Mouse (Mus musculus) myocyte (in vitro differentiated cells): ENCODE data around the gene Ppp1r14b.
A peak's percentile ranks its signal among the peaks of the same experiment; 100 is the strongest.

Source experiments
- E2F4 ChIP-seq: IDR thresholded peaks from one replicate; pipeline ENCODE4 v1.6.1; 2011; ENCODE audit warnings: mild to moderate bottlenecking, control low read depth, moderate library complexity; ENCODE audit not compliant: insufficient read depth
- MYOD1 ChIP-seq, 3 experiments: IDR thresholded peaks; one replicate each; pipeline ENCODE4 v1.6.1; 2011; ENCODE audit warnings: control low read depth in 2 of 3, low read depth in 2 of 3, mild to moderate bottlenecking in 2 of 3, moderate library complexity in 1 of 3; ENCODE audit not compliant: insufficient read length in 2 of 3, control insufficient read depth in 1 of 3
- POLR2A ChIP-seq: IDR thresholded peaks from one replicate; pipeline ENCODE4 v1.6.1; 2011; ENCODE audit warnings: low read depth, mild to moderate bottlenecking, control low read depth, moderate library complexity; ENCODE audit not compliant: insufficient read length
- TCF3 ChIP-seq: IDR thresholded peaks from one replicate; pipeline ENCODE4 v1.6.1; 2011; ENCODE audit warnings: low read depth, control low read depth; ENCODE audit not compliant: insufficient read length

GRCm38 (mm10) chr19:6975537-6976521 is 1.1 kb downstream of the Ppp1r14b start, which contains the start of gene Plcb3:
- TF ChIP-seq E2F4: no peak
- peak; percentile 83 for TF ChIP-seq TCF3
- TF ChIP-seq MYOD1 (IDR thresholded peaks at IDR 0.05; ENCODE audit: control insufficient read depth in 1 of 3, insufficient read length in 2 of 3, low read depth in 2 of 3): peak; percentile 70 to 94 (median 81)
- TF ChIP-seq POLR2A: peak; percentile 38
